Mouse (Mus musculus) kidney, embryonic 16.5 days (tissue): ENCODE measurements around the gene Spindoc. TPM values are rescaled to one million over a fixed set of nuclear protein-coding genes. Genes with fewer than 3 reads are reported as not detected.
A peak's percentile ranks its signal among the peaks of the same experiment; 100 is the strongest.

Source experiments
- ATAC-seq: fragments of 200-750 bp; cut with Nextera tagmentation; 2 replicates; pipeline ENCODE4 v1.8.0; 2017; ENCODE audit warnings: moderate TSS enrichment; ENCODE audit not compliant: low FRiP score, low TSS enrichment
- H3K27ac ChIP-seq: fragments of 300-500 bp; sonication (generic); 2 replicates; pipeline ENCODE4 v1.5.1; 2014; ENCODE audit warnings: low read length
- H3K27me3 ChIP-seq: fragments of 300-500 bp; sonication (generic); 2 replicates; pipeline ENCODE4 v1.6.1; 2014; ENCODE audit warnings: low read length, control low read depth, mixed read lengths; ENCODE audit not compliant: insufficient read depth
- H3K36me3 ChIP-seq: fragments of 300-500 bp; sonication (generic); 2 replicates; pipeline ENCODE4 v1.6.1; 2014; ENCODE audit warnings: low read length, control low read depth, mixed read lengths; ENCODE audit not compliant: insufficient read depth
- H3K4me1 ChIP-seq: fragments of 300-500 bp; sonication (generic); 2 replicates; pipeline ENCODE4 v1.6.1; 2014; ENCODE audit warnings: low read length, control low read depth, mixed read lengths; ENCODE audit not compliant: insufficient read depth
- H3K4me2 ChIP-seq: fragments of 300-500 bp; sonication (generic); replicated peaks from 2 replicates; pipeline ENCODE4 v1.6.1; 2014; ENCODE audit warnings: low read depth, low read length
- H3K4me3 ChIP-seq: fragments of 300-500 bp; sonication (generic); 2 replicates; pipeline ENCODE4 v1.5.1; 2014; ENCODE audit warnings: mild to moderate bottlenecking, low read length
- H3K9ac ChIP-seq: fragments of 300-500 bp; sonication (generic); replicated peaks from 2 replicates; pipeline ENCODE4 v1.6.1; 2014; ENCODE audit warnings: low read length
- H3K9me3 ChIP-seq: fragments of 300-500 bp; sonication (generic); 2 replicates; pipeline ENCODE4 v1.6.1; 2016; ENCODE audit warnings: low read length, control low read depth
- WGBS: fragments of 180-500 bp; shearing (Covaris S2); extraction: QIAGEN DNeasy Blood & Tissue Kit; methylation state at CpG from one replicate; pipeline ENCODE4 v1.1.7; 2014; 5-methylcytosine and 5-hydroxymethylcytosine counted together
- polyA plus RNA-seq: library from polyadenylated mRNA; unstranded; fragments of >200 nt; fragmentation: Nextera tagmentation; extraction: Ambion mirVana; gene quantifications from 2 replicates; pipeline ENCODE4 v1.2.1, GENCODE M21; 2015

The Spindoc gene
- 33.2 and 35.7 TPM in 2 replicates for polyA plus RNA-seq

- Histone ChIP-seq H3K27me3 (no peaks in the 10 kb centered on the region), H3K4me3 (peak within 1 kb of the TSS; percentile 93), H3K27ac (peak within 1 kb of the TSS; percentile 89), H3K4me2 (peak within 1 kb of the TSS; percentile 79), H3K9me3 (peaks cover 13% of the 10 kb centered on the region; the same call in 1 of the 2 replicates), H3K4me1 (peaks cover 27% of the 10 kb centered on the region), H3K36me3 (peaks cover 11% of the 10 kb centered on the region; the same call in 1 of the 2 replicates), H3K9ac (peak within 1 kb of the TSS; percentile 94)
- 1% methylated on average over 51 of the region's 52 CpGs for WGBS
- peak; percentile 98 for ATAC-seq
Measured at GRCm38 (mm10) chr19:7382903-7383865, at the start of gene Spindoc. Spindoc (minus strand) TSS chr19:7382994.

GRCm38 (mm10) chr19:7425398-7425775 lies 42.6 kb upstream of the Spindoc start:
- Histone ChIP-seq H3K9me3 (no peaks in the 10 kb centered on the region), H3K36me3 (peaks cover 44% of the 10 kb centered on the region), H3K4me1 (peaks cover 40% of the 10 kb centered on the region), H3K27me3 (no peaks in the 10 kb centered on the region), H3K4me2 (no peak overlapping the region), H3K9ac (no peak overlapping the region), H3K4me3 (no peak overlapping the region), H3K27ac (no peak overlapping the region)
- 43% methylated on average over 3 of the region's 3 CpGs for WGBS
- no peak for ATAC-seq

- peaks cover 42% of the 10 kb centered on the region for H3K36me3 ChIP-seq
- no peaks in the 10 kb centered on the region for H3K9me3 ChIP-seq
- WGBS, result 71% methylated on average over 8 of the region's 8 CpGs
- ATAC-seq, result no peak
- H3K27ac ChIP-seq, result no peak overlapping the region
- H3K27me3 ChIP-seq, result no peaks in the 10 kb centered on the region
- no peak overlapping the region for H3K4me2 ChIP-seq
- no peak overlapping the region for H3K9ac ChIP-seq
- peaks cover 46% of the 10 kb centered on the region for H3K4me1 ChIP-seq
- no peak overlapping the region for H3K4me3 ChIP-seq
Measured at GRCm38 (mm10) chr19:7424590-7425397, 42.0 kb upstream of the Spindoc start.

GRCm38 (mm10) chr19:7424131-7424530 lies 41.3 kb upstream of the Spindoc start:
- Histone ChIP-seq H3K27ac (peak overlapping the region; percentile 12; the same call in 1 of the 2 replicates), H3K27me3 (no peaks in the 10 kb centered on the region), H3K4me1 (peaks cover 52% of the 10 kb centered on the region), H3K4me2 (no peak overlapping the region), H3K36me3 (peaks cover 42% of the 10 kb centered on the region), H3K4me3 (no peak overlapping the region), H3K9ac (no peak overlapping the region), H3K9me3 (no peaks in the 10 kb centered on the region)
- no peak for ATAC-seq
- 75% methylated on average over 7 of the region's 7 CpGs for WGBS

- H3K9ac ChIP-seq, result peak overlapping the region; percentile 58
- WGBS, result 27% methylated on average over 16 of the region's 16 CpGs
- ATAC-seq, result no peak; the same call in 1 of the 2 replicates
- peak overlapping the region; percentile 45 for H3K4me2 ChIP-seq
- no peaks in the 10 kb centered on the region for H3K27me3 ChIP-seq
- H3K4me3 ChIP-seq, result peak overlapping the region; percentile 18; the same call in 1 of the 2 replicates
- H3K4me1 ChIP-seq, result peaks cover 57% of the 10 kb centered on the region
- H3K36me3 ChIP-seq, result peaks cover 41% of the 10 kb centered on the region
- no peaks in the 10 kb centered on the region for H3K9me3 ChIP-seq
- peak overlapping the region; percentile 12; the same call in 1 of the 2 replicates for H3K27ac ChIP-seq
Measured at GRCm38 (mm10) chr19:7423656-7424030, 40.8 kb upstream of the Spindoc start.

- 18% methylated on average over 47 of the region's 51 CpGs for WGBS
- no peaks in the 10 kb centered on the region for H3K9me3 ChIP-seq
- H3K4me2 ChIP-seq, result peak overlapping the region; percentile 45
- H3K4me3 ChIP-seq, result peak overlapping the region; percentile 18; the same call in 1 of the 2 replicates
- ATAC-seq, result peak; percentile 76
- peaks cover 58% of the 10 kb centered on the region for H3K4me1 ChIP-seq
- H3K9ac ChIP-seq, result peak overlapping the region; percentile 58
- peak overlapping the region; percentile 47; the same call in 1 of the 2 replicates for H3K27ac ChIP-seq
- no peaks in the 10 kb centered on the region for H3K27me3 ChIP-seq
- peaks cover 36% of the 10 kb centered on the region for H3K36me3 ChIP-seq
Measured at GRCm38 (mm10) chr19:7423028-7423655, 40.3 kb upstream of the Spindoc start.

GRCm38 (mm10) chr19:7422656-7423027 lies 39.8 kb upstream of the Spindoc start:
- Histone ChIP-seq H3K27ac (peak overlapping the region; percentile 47; the same call in 1 of the 2 replicates), H3K4me2 (peak overlapping the region; percentile 45), H3K4me1 (peaks cover 58% of the 10 kb centered on the region), H3K36me3 (peaks cover 35% of the 10 kb centered on the region), H3K9ac (peak overlapping the region; percentile 58), H3K27me3 (no peaks in the 10 kb centered on the region), H3K9me3 (no peaks in the 10 kb centered on the region), H3K4me3 (peak overlapping the region; percentile 18)
- ATAC-seq, result 0 out of 2 replicates have a peak, but pooled peaks have one; percentile 5
- WGBS, result 11% methylated on average over 31 of the region's 35 CpGs

GRCm38 (mm10) chr19:7421602-7422591 lies 39.1 kb upstream of the Spindoc start:
- Histone ChIP-seq H3K4me3 (peak overlapping the region; percentile 18), H3K27ac (peak overlapping the region; percentile 25; the same call in 1 of the 2 replicates), H3K4me2 (peak overlapping the region; percentile 45), H3K36me3 (peaks cover 33% of the 10 kb centered on the region), H3K9me3 (no peaks in the 10 kb centered on the region), H3K27me3 (no peaks in the 10 kb centered on the region), H3K4me1 (peaks cover 58% of the 10 kb centered on the region), H3K9ac (peak overlapping the region; percentile 58)
- ATAC-seq, result peak; percentile 8; the same call in 1 of the 2 replicates
- WGBS, result 15% methylated on average over 43 of the region's 48 CpGs
